Mouse (Mus musculus): ENCODE results near the gene Tnfrsf23.
"Not testable (repeated sequence)": the region's sequence is repeated elsewhere in the genome, so short reads cannot be mapped to it uniquely, and the experiment has no call there.

The Tnfrsf23 gene

DNA sequence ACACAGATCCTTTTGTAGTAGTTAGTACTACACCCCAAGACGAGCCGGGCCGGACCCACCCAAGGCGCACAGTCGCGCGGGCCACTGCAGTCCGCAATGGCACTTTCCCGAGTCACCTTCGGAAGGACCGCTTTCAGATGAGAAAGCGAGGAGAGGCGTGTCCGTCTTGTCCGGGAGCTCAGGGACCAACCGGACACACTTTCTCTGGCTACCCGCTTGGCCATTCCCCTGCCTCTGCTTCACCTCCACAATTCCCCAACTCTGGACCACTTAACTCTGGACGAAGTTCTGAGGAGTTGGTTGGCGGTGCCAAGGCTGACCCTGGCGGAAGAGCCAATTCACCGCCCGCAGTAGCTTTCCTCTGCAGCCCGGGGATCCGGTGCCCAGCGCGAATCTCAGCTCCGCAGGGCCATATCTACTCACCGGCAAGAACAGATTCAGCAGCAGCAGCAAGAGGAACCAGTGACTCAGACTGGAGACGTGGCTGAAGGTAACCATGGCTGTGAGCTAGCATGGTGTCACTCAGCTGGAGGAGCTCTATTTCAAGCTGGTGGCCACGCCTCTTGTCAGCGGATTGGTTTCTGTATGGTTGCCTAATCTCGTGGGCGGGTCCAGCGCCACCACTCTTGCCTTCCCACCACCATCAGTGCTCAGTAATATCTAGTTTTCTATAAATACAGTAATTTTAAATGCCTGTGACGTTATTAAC is at the start of gene Tnfrsf23:
Gene Tnfrsf23, minus strand, starts transcription at position 514 of the 709 bp plus-strand sequence.
- no peak for DNase-seq (ENCODE audit: low read depth, low spot score)

- no peak for DNase-seq (ENCODE audit: low read depth, low spot score)
Observed at GRCm38 (mm10) chr7:143733746-143734145, 48.1 kb upstream of the Tnfrsf23 start.

GRCm38 (mm10) chr7:143729886-143730285 is 44.2 kb upstream of the Tnfrsf23 start:
- DNase-seq (ENCODE audit: low read depth, low spot score): no peak

GRCm38 (mm10) chr7:143726396-143726795 is 40.7 kb upstream of the Tnfrsf23 start:
- DNase-seq (ENCODE audit: low read depth, low spot score): no peak

GRCm38 (mm10) chr7:143723841-143724240 is 38.2 kb upstream of the Tnfrsf23 start:
- DNase-seq (ENCODE audit: low read depth, low spot score): no peak

DNA sequence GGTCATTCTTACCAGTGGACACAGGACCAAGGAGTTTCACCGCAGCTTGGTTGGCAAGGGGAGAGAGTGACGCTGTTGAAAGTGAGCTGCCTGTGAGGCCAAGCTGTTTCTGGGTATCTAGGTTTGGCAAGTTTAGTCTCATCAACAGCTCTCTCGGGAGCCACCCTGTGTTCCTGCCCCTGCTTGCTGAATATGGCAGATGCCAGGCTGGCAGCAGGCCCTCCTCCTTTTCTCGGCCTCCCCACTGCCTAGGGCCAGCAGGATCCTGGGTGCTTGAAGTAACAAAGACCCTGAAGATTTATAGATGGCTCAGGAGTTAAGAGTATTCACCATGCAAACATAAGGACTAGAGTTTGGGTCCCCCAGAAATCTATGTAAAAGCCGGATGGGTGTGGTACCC is 37.0 kb upstream of the Tnfrsf23 start:
- no peak for DNase-seq (ENCODE audit: low read depth, low spot score)

DNA sequence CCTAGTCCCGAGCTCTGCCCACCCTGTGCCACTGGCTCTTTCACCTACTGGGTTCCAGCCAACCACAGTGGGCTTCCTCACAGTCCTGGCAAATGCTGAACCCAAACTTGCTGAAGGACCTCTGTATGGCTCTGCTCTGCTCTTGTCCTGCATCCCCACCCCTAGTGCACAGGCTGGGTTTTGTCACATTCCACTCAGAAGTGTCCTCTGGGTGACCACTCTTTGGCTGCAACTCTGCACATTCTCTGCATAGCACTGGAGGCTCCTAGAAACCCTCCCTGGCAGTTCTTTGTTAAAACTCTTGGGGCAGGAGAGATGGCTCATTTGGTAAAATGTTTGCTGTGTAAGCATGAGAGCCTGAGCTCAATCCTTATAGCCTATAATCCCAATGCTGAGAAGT is 32.1 kb upstream of the Tnfrsf23 start:
- no peak for DNase-seq (ENCODE audit: low read depth, low spot score)

GRCm38 (mm10) chr7:143713421-143713820 is 27.7 kb upstream of the Tnfrsf23 start:
- no peak for DNase-seq (ENCODE audit: low read depth, low spot score)

DNA sequence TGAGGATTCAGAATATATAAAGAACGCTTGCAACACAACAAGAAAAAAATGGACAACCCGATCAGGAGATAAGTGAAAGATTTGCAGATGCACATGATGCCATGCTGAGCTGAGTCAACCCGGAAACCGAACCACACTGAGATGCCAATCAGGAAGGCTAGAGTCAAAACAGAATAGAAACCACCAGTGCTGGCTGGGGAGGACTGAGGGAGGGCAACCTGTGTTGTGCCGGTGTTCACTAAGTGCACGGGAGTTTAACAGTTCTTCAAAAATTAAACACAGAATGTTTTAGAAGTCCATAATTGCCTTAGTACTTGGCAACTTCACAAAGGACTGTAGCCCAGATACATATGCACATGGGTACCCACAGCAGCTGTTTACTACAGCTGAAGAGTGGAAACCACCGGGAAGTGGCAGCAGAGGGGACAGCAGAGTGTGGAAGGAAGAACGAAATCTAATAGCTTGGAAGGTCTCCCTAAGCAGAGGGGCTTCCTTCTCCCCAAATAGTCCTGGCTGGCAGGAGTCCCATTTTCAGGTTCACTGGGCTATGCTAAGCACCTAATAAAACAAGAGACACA is 27.2 kb upstream of the Tnfrsf23 start:
- DNase-seq (ENCODE audit: low read depth, low spot score): no peak

- DNase-seq (ENCODE audit: low read depth, low spot score): no peak
Observed at GRCm38 (mm10) chr7:143712023-143712422, 26.4 kb upstream of the Tnfrsf23 start.

DNA sequence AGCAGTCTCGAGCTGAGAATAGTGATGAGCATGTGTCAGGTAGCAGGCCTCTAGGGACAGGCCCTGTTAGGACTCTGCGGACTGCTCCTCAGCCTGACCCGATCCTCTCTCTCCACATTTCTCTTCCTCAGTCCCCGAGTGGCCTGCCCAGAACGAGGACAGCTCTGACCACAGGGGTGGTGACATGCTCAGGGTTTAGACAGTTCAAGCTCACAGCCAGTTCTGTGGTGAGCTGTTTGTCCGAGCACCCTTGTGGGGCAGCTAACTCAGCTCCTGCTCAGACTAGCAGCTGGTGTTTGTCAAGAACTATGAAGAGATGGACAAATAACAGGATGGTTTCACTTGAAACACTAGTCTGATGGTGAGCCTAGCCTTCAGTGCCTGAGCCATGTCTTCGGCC is 25.7 kb upstream of the Tnfrsf23 start:
- DNase-seq (ENCODE audit: low read depth, low spot score): no peak

GRCm38 (mm10) chr7:143709395-143709794 is 23.7 kb upstream of the Tnfrsf23 start:
- no peak for DNase-seq (ENCODE audit: low read depth, low spot score)

GRCm38 (mm10) chr7:143706697-143707438 is 21.2 kb upstream of the Tnfrsf23 start:
- DNase-seq (ENCODE audit: low read depth, low spot score): peak; percentile 37

- DNase-seq (ENCODE audit: low read depth, low spot score): peak; percentile 12
Observed at GRCm38 (mm10) chr7:143696140-143696539, 10.5 kb upstream of the Tnfrsf23 start.

GRCm38 (mm10) chr7:143694550-143694949 is 8.9 kb upstream of the Tnfrsf23 start:
- no peak for DNase-seq (ENCODE audit: low read depth, low spot score)

DNA sequence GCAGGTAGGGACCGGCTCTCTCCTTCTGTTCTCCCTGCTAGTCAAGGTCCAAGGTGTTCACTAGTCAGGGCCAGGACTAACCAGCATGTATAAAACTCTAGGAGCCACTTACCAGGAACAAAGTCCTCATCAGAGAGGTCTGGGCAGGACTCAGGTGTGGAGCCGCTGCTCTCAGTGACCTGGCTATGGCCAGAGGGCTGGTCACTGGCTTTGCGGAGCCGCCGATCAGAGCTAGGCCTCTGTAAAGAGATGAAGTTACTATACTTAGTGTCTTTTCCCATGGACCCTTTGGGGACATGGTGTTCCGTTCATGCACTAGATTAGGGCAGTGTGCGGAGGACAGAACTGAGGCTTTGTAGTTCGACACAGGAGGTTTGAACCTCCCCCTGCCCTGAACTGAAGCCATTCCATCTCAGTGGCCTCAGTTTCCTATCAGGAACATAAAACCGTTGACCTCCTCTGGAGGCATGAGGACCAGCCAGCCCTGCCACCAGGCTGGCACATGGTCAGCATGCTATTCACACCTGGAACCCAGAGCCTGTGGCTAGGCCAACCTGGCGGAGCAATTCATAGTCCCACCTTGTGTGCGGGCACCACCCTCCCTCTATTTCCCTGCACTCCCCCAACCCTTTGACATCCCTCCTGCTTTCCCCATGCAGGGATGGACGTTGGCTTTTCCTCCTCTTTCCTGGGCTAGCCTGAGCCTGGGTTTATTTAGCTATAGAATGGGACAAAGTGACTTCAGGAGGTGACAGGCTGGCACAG is 7.3 kb upstream of the Tnfrsf23 start:
- no peak for DNase-seq (ENCODE audit: low read depth, low spot score)

- DNase-seq (ENCODE audit: low read depth, low spot score): no peak
Observed at GRCm38 (mm10) chr7:143691909-143692308, 6.2 kb upstream of the Tnfrsf23 start.

DNA sequence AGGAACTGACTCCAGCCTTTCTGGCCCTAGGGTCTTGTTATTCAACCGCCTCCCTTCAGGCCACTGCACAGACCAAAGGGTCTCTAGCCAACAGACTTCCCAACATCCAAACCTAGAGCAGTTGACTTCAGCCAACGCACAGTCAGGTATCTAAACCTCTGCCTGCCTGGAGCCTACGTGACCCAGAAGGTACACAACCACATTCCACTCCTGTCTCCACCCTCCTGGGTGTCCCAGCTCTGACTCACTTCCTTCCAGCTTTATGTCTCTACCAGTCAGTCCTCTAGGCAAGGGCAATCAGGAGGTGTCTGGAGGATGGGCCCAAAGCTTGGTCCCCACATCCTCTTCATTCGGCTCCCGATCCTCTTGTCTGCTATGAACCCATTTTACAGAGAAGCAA is 5.5 kb upstream of the Tnfrsf23 start:
- DNase-seq (ENCODE audit: low read depth, low spot score): no peak

DNA sequence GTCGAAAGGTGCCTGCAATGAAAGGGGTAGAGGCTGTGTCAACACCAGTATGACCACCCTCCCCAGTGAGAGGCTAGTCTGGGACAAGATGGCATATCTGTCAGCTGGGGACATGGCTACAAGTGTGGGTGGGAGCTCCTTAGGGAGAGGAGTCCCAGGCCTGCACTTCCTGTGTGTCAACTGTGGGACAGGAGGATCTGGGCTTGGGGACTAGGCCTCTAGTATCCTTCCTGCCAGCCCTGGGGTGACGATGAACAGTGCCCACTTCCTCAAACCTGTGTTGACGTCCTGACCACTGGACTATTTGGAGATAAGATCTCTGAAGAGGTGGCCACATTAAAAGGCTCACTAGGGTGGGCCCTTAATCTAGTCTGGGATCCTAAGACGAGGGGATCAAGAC is 4.3 kb upstream of the Tnfrsf23 start:
- no peak for DNase-seq (ENCODE audit: low read depth, low spot score)

DNA sequence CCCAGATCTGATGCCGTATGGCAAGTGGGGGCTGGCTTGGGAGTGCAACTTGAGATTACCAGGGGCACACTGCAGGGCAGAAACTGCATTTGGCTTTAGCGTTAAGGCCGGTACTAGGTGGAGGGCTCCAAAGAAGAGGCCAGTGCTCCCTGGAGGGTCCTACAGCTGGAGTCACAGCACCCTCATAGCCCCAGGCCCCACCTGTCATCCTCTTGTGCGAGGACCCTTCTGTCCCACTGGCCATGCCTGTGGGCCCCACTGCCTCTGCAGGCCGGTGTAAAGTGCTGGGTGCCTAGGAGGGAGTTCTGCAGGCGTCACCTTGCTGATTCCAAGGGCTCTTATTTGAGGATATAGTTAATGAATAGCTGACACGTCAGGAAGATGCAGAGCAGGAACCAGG is 3.8 kb upstream of the Tnfrsf23 start:
- no peak for DNase-seq (ENCODE audit: low read depth, low spot score)

DNA sequence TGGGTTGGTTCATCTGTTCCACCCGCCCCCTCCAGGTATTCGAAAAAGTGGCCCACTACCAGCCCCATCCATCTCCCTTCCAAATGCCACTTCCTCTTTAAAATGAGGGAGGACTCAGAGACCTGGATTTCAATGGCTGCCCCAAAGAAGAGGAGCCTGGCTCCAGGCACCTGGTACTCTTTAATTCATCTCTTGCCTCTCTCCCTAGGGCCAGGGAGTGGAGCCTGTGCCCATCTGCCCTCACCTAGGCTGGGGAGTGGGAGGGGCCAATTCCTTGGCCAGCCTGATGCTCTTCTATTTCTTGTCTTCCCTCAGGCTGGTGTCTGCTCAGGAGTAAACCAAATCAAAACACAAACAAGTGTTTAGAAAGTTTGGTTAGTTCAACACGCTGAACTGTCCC is 1.0 kb upstream of the Tnfrsf23 start:
- not testable (repeated sequence) for DNase-seq (ENCODE audit: low read depth, low spot score)

DNA sequence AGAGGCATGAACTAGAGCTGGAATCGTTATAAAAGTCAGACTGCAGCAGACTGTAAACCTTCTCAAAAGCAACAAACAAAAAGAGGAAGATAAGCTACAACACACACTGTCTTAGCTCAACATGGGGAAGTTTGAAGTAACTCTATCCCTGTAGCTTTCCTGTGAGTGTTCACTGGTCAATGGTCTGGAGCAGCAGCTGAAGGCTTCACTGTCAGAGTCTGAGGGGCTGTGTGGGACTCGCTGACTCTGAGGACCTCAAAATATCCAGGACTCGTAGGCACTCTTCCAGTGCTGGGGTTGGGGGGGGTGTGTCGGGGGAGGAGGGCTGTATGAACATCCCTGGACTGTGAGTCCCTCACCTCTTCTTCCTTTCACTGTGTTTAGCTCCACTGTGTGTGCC is 519 bp upstream of the Tnfrsf23 start:
- not testable (repeated sequence) for DNase-seq (ENCODE audit: low read depth, low spot score)

Measured in c-Kit-negative CD71-positive TER-119-positive erythroid progenitor cells, embryonic 14.5 days (primary cell).